Mouse (Mus musculus) limb, embryonic 11.5 days (tissue): Measurements from ENCODE around the gene Sox1. TPM values are rescaled to one million over a fixed set of nuclear protein-coding genes. Genes with fewer than 3 reads are reported as not detected.

ENCODE experiments used
- ATAC-seq: fragments of 200-750 bp; cut with Nextera tagmentation; 2 replicates; pipeline ENCODE4 v1.8.0; 2017; ENCODE audit warnings: low read depth; ENCODE audit not compliant: insufficient number of reproducible peaks, low FRiP score, low TSS enrichment
- DNase-seq: peaks from one replicate; pipeline ENCODE4 v3.0.0-alpha.2; 2015; ENCODE audit warnings: low spot score
- H3K27ac ChIP-seq: fragments of 300-500 bp; sonication (generic); replicated peaks from 2 replicates; pipeline ENCODE4 v1.5.1; 2014; ENCODE audit warnings: low read depth, mild to moderate bottlenecking, low read length
- H3K27me3 ChIP-seq: fragments of 300-500 bp; sonication (generic); 2 replicates; pipeline ENCODE4 v1.6.1; 2014; ENCODE audit warnings: mild to moderate bottlenecking, low read length, mixed read lengths; ENCODE audit not compliant: control insufficient read depth, insufficient read depth
- H3K36me3 ChIP-seq: fragments of 300-500 bp; sonication (generic); 2 replicates; pipeline ENCODE4 v1.6.1; 2014; ENCODE audit warnings: mild to moderate bottlenecking, low read length, moderate library complexity, mixed read lengths; ENCODE audit not compliant: control insufficient read depth, insufficient read depth
- H3K4me1 ChIP-seq: fragments of 300-500 bp; sonication (generic); 2 replicates; pipeline ENCODE4 v1.6.1; 2014; ENCODE audit warnings: low read length, mixed read lengths; ENCODE audit not compliant: control insufficient read depth, insufficient read depth
- H3K4me2 ChIP-seq: fragments of 300-500 bp; sonication (generic); 2 replicates; pipeline ENCODE4 v1.6.1; 2014; ENCODE audit warnings: low read depth, mild to moderate bottlenecking, moderate library complexity; ENCODE audit not compliant: severe bottlenecking
- H3K4me3 ChIP-seq: fragments of 300-500 bp; sonication (generic); 2 replicates; pipeline ENCODE4 v1.5.1; 2014; ENCODE audit warnings: low read depth, low read length
- H3K9ac ChIP-seq: fragments of 300-500 bp; sonication (generic); 2 replicates; pipeline ENCODE4 v1.6.1; 2014; ENCODE audit warnings: mild to moderate bottlenecking, low read length
- H3K9me3 ChIP-seq: fragments of 300-500 bp; sonication (generic); 2 replicates; pipeline ENCODE4 v1.6.1; 2016; ENCODE audit warnings: low read length; ENCODE audit not compliant: control insufficient read depth
- WGBS: fragments of 180-500 bp; shearing (Covaris S2); extraction: QIAGEN DNeasy Blood & Tissue Kit; methylation state at CpG from one replicate; pipeline ENCODE4 v1.1.7; 2014; 5-methylcytosine and 5-hydroxymethylcytosine counted together
- polyA plus RNA-seq: library from polyadenylated mRNA; unstranded; fragments of >200 nt; fragmentation: Nextera tagmentation; extraction: Ambion mirVana; gene quantifications from 2 replicates; pipeline ENCODE4 v1.2.1, GENCODE M21; 2014

The Sox1 gene
- polyA plus RNA-seq, 1 experiment from 2014 or later, result not detected

DNA sequence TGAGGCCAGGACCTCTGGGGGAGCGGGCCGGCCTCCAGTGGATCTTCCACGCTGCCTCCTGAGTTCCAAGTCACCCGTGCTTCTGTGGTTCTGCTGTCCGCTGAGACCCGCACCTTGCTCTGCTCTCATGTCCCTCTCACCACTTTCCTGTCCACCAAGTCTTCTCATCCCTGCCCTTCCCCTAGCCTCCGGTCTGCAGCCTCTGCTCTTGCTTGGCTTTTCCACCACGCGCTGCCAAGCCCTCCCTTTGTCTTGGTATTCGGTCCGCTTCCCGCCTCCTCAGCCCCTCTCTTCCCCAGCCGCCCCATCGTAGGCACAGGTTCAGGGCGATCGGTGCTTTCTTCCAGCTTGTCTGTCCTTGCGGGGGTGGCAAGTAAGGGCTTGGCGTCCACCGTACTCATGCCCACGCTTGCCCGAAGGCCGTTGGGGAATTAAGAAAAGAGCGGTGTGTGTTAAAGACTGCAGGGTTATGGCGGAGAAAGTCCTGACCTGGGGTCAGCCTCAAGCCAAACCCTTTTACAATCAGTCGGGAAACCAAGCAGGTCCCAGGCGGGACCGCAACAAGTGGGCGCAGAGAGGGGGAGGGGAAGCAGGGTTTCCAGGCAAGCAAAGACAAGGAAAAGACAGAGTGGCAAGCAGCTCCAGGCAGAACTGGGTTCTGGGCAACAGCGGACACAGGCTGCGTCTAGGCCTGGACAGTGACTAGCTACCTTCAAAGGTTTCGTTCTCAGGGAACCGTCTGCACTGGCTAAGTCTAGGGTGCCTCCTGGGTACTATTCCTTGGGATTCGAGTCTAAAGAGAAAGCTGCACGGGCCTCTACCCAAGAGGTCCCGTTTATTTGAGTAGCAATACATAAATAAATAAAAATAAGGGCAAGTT lies 6.5 kb downstream of the Sox1 start:
- H3K4me2 ChIP-seq, result peak overlapping the region; percentile 30; the same call in 1 of the 2 replicates
- no peak overlapping the region for H3K9ac ChIP-seq
- no peak for ATAC-seq
- no peaks in the 10 kb centered on the region for H3K36me3 ChIP-seq
- under 1% methylated on average over 35 of the region's 35 CpGs for WGBS
- DNase-seq, result peak; percentile 68
- H3K4me1 ChIP-seq, result peaks cover 13% of the 10 kb centered on the region
- H3K4me3 ChIP-seq, result peak overlapping the region; percentile 7; the same call in 1 of the 2 replicates
- no peaks in the 10 kb centered on the region for H3K9me3 ChIP-seq
- H3K27me3 ChIP-seq, result peaks cover 78% of the 10 kb centered on the region
- H3K27ac ChIP-seq, result no peak overlapping the region

DNA sequence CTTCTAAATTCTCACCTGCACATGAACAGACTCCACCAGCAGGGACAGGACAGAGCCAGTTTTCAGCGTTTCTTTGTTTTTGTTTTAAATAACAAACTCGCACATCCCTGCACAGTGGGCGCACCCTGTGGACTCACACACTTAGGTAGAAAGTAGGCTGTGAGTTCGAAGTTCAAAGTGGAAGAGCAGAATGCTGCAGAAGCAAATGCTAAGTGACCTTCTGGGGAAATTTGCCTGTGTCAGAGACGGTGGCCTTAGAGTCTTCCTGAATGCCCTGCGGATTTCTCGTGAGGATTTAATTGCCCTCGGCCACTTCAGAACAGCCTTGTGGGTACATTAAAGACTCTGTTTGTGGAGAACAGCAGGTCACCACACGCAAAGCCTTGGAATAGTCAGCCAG lies 7.6 kb downstream of the Sox1 start:
- Histone ChIP-seq H3K4me2 (no peak overlapping the region), H3K4me1 (peaks cover 6% of the 10 kb centered on the region; the same call in 1 of the 2 replicates), H3K9ac (no peak overlapping the region), H3K27me3 (peaks cover 73% of the 10 kb centered on the region), H3K27ac (no peak overlapping the region), H3K36me3 (no peaks in the 10 kb centered on the region), H3K9me3 (no peaks in the 10 kb centered on the region), H3K4me3 (no peak overlapping the region)
- WGBS, result 4% methylated on average over 9 of the region's 9 CpGs
- ATAC-seq (no peak), DNase-seq (peak; percentile 31)

DNA sequence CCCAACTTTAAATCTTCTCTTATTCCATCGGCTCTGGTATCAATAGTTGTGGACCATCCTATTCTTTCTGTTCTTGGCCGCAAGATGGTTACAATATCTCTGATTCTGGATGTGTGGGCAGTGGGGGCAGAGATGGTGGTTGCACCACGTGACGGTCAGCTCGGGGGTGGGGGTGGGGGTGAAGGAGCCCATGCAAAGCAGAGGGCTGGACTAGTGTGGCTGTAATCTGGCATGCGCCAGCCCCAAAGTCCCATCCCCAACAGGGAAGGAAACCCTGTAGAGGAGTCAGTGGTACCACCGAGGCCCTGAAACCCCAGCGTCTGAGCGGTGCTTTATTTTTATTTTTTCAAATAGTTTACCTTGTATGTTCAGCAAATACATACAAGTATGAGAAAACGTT lies 12.9 kb downstream of the Sox1 start:
- Histone ChIP-seq H3K4me3 (no peak overlapping the region), H3K4me2 (no peak overlapping the region), H3K36me3 (no peaks in the 10 kb centered on the region), H3K27me3 (peaks cover 45% of the 10 kb centered on the region), H3K27ac (no peak overlapping the region), H3K9ac (no peak overlapping the region), H3K4me1 (no peaks in the 10 kb centered on the region), H3K9me3 (no peaks in the 10 kb centered on the region)
- no peak for DNase-seq
- whole genome bisulfite sequencing, result 18% methylated on average over 10 of the region's 10 CpGs
- ATAC-seq, result no peak

DNA sequence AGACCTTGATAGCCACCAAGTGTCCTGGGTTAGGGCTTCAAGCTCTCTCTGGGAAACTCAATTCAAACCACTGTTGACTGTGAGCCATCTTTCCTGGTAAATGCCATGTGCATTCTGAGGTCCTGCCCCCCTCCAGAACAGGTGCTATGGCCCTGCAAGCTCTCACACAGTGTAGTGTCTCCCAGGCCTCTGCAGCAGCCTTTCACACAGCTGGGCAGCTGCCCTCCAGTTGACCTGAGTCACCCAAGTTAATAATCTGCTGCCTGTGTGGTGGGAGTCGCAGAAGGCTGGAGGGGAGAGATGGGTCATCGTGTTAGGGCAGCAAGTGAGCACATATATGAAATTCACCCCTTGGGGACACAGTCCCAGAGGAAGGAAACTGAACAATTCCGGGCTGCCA lies 14.9 kb downstream of the Sox1 start:
- Histone ChIP-seq H3K27ac (no peak overlapping the region), H3K9ac (no peak overlapping the region), H3K9me3 (no peaks in the 10 kb centered on the region), H3K27me3 (peaks cover 30% of the 10 kb centered on the region), H3K4me2 (no peak overlapping the region), H3K4me3 (no peak overlapping the region), H3K36me3 (no peaks in the 10 kb centered on the region), H3K4me1 (no peaks in the 10 kb centered on the region)
- 61% methylated on average over 3 of the region's 3 CpGs for WGBS
- DNase-seq, result no peak
- no peak for ATAC-seq

DNA sequence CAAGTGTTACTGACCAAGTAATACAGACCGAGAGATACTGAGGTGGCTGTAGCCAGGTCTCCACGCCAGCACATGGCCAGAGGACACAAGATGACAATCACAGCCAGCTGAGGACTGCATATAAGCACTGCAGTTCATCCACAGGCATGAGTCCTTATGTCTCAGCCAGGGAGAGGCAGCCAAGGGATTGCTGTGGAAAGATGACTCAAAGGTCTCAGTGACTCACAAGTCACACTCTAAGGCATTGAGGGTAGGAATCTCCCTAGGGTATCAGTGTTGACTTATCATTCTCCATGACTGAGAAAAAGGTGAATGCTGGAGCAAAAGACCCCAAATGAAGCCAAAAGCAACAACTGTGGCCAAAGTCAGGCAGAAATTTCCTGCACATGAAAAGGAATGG lies 22.0 kb downstream of the Sox1 start:
- Histone ChIP-seq H3K36me3 (no peaks in the 10 kb centered on the region), H3K4me1 (no peaks in the 10 kb centered on the region), H3K27me3 (no peaks in the 10 kb centered on the region), H3K9ac (no peak overlapping the region), H3K4me2 (no peak overlapping the region), H3K27ac (no peak overlapping the region), H3K4me3 (no peak overlapping the region), H3K9me3 (no peaks in the 10 kb centered on the region)
- WGBS, result 89% methylated on average over 2 of the region's 2 CpGs
- ATAC-seq (no peak), DNase-seq (no peak)

DNA sequence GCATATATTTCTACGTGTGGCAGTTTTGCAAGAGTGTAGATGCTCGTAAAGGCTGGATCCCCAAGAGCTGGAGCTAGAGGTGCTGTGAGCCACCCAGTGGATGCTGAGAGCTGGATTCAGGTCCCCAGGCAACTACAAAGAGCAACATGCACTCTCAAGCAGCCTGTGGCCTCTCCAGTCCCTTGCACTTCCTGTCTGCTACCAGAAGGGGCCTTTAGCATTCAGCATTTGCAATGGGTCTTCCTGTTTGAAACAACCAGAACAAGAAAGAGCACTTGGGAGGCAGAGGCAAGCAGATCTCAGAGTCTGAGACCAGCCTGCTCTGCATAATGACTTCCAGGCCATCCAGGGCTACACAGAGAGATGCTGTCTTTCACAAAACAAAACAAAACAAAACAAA lies 25.4 kb downstream of the Sox1 start:
- Histone ChIP-seq H3K27ac (no peak overlapping the region), H3K9ac (no peak overlapping the region), H3K4me3 (no peak overlapping the region), H3K4me2 (no peak overlapping the region), H3K27me3 (peaks cover 12% of the 10 kb centered on the region; the same call in 1 of the 2 replicates), H3K36me3 (no peaks in the 10 kb centered on the region), H3K4me1 (no peaks in the 10 kb centered on the region), H3K9me3 (no peaks in the 10 kb centered on the region)
- DNase-seq (no peak), ATAC-seq (no peak)
- 64% methylated on average over 2 of the region's 2 CpGs for WGBS

DNA sequence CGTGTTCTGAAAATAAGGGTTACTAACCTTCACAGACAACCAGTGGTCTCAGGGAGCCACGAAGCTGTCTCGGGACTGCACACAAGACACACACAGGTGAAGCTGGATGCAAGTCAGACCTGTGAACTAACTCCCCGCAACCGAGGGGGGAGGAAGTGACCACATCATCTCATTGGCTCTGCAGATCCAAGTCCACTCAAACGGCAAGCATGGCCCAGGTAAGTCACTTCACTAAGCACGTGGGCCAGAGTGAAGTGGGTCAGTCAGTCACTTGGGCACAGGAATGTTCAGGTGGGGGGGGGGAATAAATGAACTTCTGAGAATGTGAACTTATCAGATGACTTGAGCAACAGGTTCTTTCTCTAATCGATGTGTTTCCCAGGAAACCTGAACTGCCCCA lies 30.8 kb downstream of the Sox1 start:
- no peak overlapping the region for H3K4me2 ChIP-seq
- H3K4me3 ChIP-seq, result no peak overlapping the region
- H3K9ac ChIP-seq, result no peak overlapping the region
- H3K27me3 ChIP-seq, result peaks cover 62% of the 10 kb centered on the region
- H3K9me3 ChIP-seq, result no peaks in the 10 kb centered on the region
- WGBS, result 86% methylated on average over 8 of the region's 8 CpGs
- 0 out of 2 replicates have a peak, but pooled peaks cover under 1% of the 10 kb centered on the region for H3K4me1 ChIP-seq
- DNase-seq (no peak), ATAC-seq (no peak)
- H3K27ac ChIP-seq, result no peak overlapping the region
- H3K36me3 ChIP-seq, result no peaks in the 10 kb centered on the region

DNA sequence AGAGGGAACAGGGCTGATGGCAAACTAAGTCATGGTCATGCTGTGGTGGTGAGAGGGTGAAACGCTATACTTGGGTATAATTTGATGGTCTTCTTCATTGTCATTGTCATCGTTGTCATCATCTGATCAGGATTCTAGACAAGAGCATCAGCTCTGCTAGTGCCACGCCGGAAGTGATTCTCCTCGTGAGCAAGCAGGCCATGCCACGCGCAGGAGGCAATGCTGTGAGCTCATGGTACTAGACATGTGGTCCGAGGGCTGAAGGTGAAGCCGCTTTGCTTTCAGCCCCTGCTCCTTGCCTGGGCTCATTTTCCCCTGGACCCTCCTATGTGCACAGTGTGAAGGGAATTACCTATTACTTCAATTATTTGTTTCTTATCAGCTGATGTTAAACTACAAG lies 32.3 kb downstream of the Sox1 start:
- Histone ChIP-seq H3K9me3 (no peaks in the 10 kb centered on the region), H3K4me1 (0 out of 2 replicates have a peak, but pooled peaks cover 3% of the 10 kb centered on the region), H3K4me3 (no peak overlapping the region), H3K27me3 (peaks cover 76% of the 10 kb centered on the region), H3K36me3 (no peaks in the 10 kb centered on the region), H3K9ac (no peak overlapping the region), H3K4me2 (no peak overlapping the region), H3K27ac (no peak overlapping the region)
- WGBS, result 77% methylated on average over 9 of the region's 9 CpGs
- DNase-seq, result no peak
- no peak for ATAC-seq
